Mouse (Mus musculus) v-Abl transformed pro-B cells (cell line): ENCODE data around the gene Bri3.

Experiments
- in situ Hi-C, 2 experiments: fragments of 400-800 bp; cut with MboI; formaldehyde crosslinking; loops; one replicate each; pipeline ENCODE4 v1.15.1; 2025; ENCODE audit not compliant: unreplicated experiment in 2 of 2

Gene Bri3

GRCm38 (mm10) chr5:144400821-144401220 is 156.6 kb downstream of the Bri3 start:
- in situ Hi-C loops: no loop called here

- in situ Hi-C loops: no loop called here
Observed at GRCm38 (mm10) chr5:144406256-144406655, 162.0 kb downstream of the Bri3 start.

GRCm38 (mm10) chr5:144410666-144411065 is 166.4 kb downstream of the Bri3 start:
- in situ Hi-C loops: no loop called here

- in situ Hi-C loops: no loop called here
Observed at GRCm38 (mm10) chr5:144411702-144412101, 167.5 kb downstream of the Bri3 start.

- in situ Hi-C loops: no loop called here
Observed at GRCm38 (mm10) chr5:144412781-144413180, 168.5 kb downstream of the Bri3 start.

- in situ Hi-C loops: no loop called here
Observed at GRCm38 (mm10) chr5:144418456-144418855, 174.2 kb downstream of the Bri3 start.

- in situ Hi-C loops: no loop called here
Observed at GRCm38 (mm10) chr5:144420001-144420400, 175.8 kb downstream of the Bri3 start.

GRCm38 (mm10) chr5:144426697-144427096 is 182.5 kb downstream of the Bri3 start:
- in situ Hi-C loops: no loop called here

GRCm38 (mm10) chr5:144427861-144428260 is 183.6 kb downstream of the Bri3 start:
- in situ Hi-C loops: no loop called here

GRCm38 (mm10) chr5:144431481-144431880 is 187.2 kb downstream of the Bri3 start:
- in situ Hi-C loops: no loop called here

- in situ Hi-C loops: no loop called here
Observed at GRCm38 (mm10) chr5:144439286-144440040, 195.2 kb downstream of the Bri3 start.

GRCm38 (mm10) chr5:144441831-144442271 is 197.6 kb downstream of the Bri3 start:
- in situ Hi-C loops: no loop called here

GRCm38 (mm10) chr5:144446475-144447225 is 202.4 kb downstream of the Bri3 start:
- in situ Hi-C loops: no loop called here

- in situ Hi-C loops: no loop called here
Observed at GRCm38 (mm10) chr5:144447226-144447616, 203.0 kb downstream of the Bri3 start.

GRCm38 (mm10) chr5:144447975-144448374 is 203.7 kb downstream of the Bri3 start:
- in situ Hi-C loops: no loop called here

GRCm38 (mm10) chr5:144452776-144453455 is 208.7 kb downstream of the Bri3 start:
- in situ Hi-C loops: no loop called here

GRCm38 (mm10) chr5:144457623-144458287 is 213.5 kb downstream of the Bri3 start:
- in situ Hi-C loops: no loop called here

GRCm38 (mm10) chr5:144466987-144467386 is 222.8 kb downstream of the Bri3 start:
- in situ Hi-C loops: no loop called here

GRCm38 (mm10) chr5:144473056-144473455 is 228.8 kb downstream of the Bri3 start:
- in situ Hi-C loops: no loop called here

GRCm38 (mm10) chr5:144479677-144480171 is 235.5 kb downstream of the Bri3 start:
- in situ Hi-C loops: no loop called here
